Mouse (Mus musculus) heart, adult 10 weeks (tissue): ENCODE results near the gene Stoml3. TPM values are rescaled to one million over a fixed set of nuclear protein-coding genes. Genes with fewer than 3 reads are reported as not detected.

Source experiments
- polyA plus RNA-seq: library from polyadenylated mRNA; stranded (reverse); fragments of 350-450 nt; fragmentation: Illumina TruSeq; extraction: RNeasy Lipid Tissue Mini Kit (QIAGEN cat#74804); gene quantifications from one replicate; pipeline ENCODE4 v1.2.3, GENCODE M21; 2014; ENCODE audit warnings: low read depth, low replicate concordance

Gene Stoml3
- polyA plus RNA-seq = not detected

DNA sequence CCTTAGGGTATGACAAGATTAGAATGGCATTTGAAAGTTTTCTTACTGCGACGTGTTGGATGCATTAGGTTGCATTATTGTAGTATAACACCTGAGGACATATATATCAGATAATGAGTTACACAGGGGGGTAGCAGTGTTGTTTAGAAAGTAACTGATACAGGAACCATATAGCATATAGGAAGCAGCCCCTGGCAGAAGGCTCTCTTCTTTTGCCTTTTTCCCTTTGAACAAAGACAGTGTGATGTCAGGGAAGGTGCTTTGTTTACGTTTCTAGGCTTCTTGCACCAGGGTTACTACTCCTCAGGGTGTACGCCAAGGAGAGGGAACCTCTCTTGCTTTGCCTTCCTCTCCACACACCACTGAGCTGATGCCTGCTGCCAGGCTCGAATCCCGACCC, at the start of gene Stoml3:
Gene Stoml3, plus strand, starts transcription at position 301 of the 400 bp plus-strand sequence.

DNA sequence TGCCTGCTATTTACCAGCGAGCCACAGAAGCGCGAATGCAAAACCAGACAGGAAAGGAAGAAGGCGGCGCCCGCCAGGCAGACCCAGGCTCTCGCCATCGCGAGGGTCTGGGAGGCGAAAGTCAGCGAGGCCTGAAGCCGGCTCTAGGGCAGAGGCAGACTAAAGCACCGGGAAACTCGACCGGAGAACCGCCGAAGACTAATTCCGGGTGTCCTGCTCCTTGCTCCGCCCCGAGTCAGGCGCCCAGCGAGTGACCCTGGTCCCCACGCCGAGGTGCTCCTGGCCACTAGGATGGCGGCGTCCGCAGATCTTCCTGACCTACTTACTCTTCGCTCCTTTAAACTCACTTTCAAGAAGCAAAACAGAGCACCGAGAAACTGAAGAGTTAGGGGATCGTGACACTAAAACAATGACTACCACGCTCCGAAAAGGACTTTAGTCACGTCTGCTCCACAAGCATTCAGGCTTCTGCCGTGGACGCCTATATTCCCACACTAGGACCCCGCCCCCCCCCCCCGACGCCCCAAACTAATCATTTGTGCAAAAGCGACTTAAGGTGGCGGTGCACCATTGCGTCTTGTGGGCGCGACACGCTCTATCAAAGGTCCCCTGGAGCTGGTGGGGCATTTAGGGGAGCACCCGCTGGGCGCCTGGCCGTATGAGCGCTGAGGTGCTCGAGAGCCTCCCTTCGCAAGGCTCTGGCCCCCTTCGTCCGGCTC, 25.2 kb upstream of the Stoml3 start, which contains the start of the genes Nhlrc3 and Proser1:
Gene Nhlrc3, minus strand, starts transcription at position 287 of the 719 bp plus-strand sequence.
Gene Proser1, plus strand, starts transcription at position 621 of the 719 bp plus-strand sequence.

Other genes with a start within 250 kb of the Stoml3 start
- gene Nhlrc3, start 25.3 kb upstream of the Stoml3 start, polyA plus RNA-seq = 5.8 TPM
- gene Proser1, start 25.0 kb upstream of the Stoml3 start, polyA plus RNA-seq = 8.6 TPM
- gene Frem2, start 168.7 kb downstream of the Stoml3 start, polyA plus RNA-seq = 3.6 TPM